Mouse (Mus musculus) c-Kit-negative CD71-positive TER-119-positive erythroid progenitor cells, embryonic 14.5 days (primary cell): ENCODE measurements around the gene Nfkbie.

Experiments used
- DNase-seq: peaks from one replicate; pipeline ENCODE4 v3.0.0-alpha.2; 2013; ENCODE audit warnings: low read depth, low spot score

Nfkbie gene

DNA sequence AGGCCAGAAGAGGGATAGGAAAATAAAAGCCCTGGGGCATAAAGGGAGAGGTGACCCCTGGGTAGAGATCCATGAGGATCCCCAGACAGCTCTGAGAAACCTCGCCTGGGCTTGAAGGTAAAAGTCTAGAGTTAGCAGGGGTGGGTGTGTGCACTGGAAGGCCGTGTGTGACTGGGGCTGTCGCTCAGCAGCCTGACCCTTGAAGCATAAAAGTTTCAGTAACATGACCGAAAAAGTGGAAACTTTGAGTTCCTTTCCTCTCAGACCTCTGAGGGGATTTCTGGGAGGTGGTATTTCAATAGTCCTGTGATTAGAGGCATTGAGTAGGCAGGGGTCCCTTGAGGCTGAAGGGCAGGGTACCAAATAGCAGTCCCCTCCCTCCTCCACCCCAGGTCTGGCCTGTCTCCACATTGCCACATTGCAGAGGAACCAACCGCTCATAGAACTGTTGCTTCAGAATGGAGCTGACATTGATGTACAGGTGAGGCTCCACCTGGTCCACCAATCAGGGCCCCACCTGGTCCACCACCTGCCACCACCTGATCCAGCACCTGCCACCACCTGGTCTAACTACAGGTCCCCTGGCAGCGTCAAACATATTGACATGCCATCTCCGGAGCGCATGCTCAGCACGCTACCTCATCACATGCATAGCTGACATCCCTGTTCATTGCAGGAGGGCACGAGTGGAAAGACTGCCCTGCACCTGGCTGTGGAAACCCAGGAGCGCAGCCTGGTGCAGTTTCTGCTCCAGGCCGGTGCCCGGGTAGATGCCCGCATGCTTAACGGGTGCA, 4.4 kb downstream of the Nfkbie start:
- no peak for DNase-seq

DNA sequence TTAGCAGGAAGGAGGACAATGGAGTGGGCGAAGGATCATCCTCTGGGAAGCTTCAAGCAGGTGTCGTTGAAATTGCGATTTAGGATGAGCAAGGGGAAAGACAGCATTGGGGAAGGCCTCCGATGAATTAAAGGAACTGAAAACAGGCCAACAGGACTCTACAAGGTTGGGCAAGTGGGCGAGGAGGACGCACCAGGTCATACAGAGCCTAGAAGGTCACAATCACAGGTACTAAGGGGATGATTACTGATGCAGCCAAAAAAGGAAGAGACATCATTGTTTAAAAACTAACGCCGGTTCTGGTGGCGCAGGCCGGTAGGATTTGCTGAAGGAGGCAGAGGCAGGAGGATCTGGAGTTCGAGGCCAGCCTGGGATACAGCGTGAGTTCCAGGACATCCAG, 7.7 kb downstream of the Nfkbie start:
- DNase-seq = no peak

DNA sequence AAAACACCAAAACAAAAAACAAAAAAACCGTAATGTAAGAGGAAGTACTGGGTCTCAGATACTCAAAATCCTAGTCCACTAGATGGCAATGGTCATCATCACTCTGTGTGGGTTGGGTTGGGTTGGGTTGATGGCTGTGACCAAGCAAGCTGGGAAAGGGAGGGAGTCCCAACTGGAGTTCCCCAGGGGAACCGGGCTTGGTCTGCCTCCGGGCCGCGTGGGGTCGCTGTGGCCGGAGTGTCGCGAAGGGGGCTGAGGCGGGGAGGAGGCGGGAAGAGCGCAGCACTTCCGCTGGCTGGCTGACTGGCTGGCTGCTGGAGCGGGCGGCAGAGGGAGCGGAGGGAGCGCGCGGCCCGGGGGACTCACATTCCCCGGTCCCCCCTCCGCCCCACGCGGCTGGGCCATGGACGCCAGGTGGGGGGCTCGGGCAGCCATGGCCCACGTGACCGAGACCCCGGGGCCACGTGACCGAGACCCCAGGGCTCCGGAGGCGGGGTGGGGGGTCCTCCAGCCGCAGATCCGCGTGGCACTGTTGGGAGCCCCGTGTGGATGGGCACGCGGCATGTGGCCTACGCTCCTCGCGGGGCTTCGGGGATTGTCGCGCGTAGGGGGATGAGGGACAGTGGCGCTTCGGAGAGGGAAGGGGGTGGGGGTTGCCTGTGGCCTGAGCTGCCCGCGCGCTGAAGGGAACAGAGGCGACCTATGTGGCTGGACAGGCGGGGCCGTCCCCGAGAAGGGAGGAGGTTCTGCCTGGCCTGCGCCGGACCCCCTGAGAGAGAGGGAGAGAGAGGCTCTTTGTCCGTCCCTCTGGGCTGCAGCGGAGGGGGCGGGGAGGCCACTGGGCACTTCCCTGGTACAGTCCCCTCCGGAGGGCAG, 8.4 kb downstream of the Nfkbie start, which contains the start of gene Slc35b2:
Gene Slc35b2 (plus strand): TSS at position 220 of the 876 bp plus-strand sequence.
- no peak for DNase-seq

DNA sequence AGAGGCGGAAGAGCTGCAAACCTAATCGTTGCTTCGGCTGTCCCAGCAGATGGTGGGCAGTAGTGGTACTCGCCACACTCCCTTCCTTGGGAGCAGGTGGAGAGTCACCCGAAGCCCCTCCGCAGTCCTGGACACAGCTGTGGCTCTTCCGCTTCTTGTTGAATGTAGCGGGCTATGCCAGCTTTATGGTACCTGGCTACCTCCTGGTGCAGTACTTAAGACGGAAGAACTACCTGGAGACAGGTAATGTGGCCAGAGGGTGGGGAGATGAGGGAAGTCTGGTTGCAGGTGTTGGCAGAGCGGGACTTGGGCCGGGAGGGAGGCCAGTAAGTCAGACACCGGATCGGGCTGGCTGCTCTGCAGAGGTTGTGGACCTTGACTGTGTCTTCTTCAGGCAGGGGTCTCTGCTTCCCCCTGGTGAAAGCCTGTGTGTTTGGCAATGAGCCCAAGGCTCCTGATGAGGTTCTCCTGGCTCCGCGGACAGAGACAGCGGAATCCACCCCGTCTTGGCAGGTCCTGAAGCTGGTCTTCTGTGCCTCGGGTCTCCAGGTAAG, 9.1 kb downstream of the Nfkbie start:
- no peak for DNase-seq

DNA sequence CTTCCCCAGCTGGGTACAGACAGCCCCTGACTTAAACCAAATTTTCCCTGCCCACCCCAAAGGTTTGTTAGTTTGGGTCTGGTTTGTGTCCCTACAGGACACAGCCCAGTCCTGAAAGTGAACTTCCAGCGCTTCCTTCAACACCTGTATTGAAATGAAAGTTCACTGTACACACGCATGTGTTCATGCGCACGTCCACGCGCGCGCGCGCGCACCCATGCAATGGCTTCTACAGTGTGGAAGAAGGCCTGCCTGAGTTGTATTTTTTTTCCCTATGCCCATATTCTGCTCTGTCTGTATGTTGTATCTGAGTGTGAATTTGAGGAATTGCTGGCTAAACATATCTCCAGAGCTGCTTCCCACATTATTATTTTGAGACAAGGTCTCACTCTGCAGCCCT, 9.6 kb downstream of the Nfkbie start:
- DNase-seq = no peak

DNA sequence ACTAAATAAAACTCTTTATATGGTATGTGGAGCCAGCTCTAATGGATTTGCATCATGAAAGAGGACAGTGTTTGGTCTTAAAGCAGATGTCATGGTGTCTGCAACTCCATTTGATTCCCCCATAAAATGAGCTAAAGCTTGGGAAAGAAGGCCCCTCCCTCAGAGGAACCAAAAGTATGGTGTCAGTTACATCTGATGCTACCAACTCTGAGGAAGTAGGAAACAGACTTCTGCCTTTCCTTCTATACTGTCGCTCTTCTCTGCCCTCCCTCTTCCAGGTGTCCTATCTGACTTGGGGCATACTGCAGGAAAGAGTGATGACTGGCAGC, 10.5 kb downstream of the Nfkbie start:
- no peak for DNase-seq

DNA sequence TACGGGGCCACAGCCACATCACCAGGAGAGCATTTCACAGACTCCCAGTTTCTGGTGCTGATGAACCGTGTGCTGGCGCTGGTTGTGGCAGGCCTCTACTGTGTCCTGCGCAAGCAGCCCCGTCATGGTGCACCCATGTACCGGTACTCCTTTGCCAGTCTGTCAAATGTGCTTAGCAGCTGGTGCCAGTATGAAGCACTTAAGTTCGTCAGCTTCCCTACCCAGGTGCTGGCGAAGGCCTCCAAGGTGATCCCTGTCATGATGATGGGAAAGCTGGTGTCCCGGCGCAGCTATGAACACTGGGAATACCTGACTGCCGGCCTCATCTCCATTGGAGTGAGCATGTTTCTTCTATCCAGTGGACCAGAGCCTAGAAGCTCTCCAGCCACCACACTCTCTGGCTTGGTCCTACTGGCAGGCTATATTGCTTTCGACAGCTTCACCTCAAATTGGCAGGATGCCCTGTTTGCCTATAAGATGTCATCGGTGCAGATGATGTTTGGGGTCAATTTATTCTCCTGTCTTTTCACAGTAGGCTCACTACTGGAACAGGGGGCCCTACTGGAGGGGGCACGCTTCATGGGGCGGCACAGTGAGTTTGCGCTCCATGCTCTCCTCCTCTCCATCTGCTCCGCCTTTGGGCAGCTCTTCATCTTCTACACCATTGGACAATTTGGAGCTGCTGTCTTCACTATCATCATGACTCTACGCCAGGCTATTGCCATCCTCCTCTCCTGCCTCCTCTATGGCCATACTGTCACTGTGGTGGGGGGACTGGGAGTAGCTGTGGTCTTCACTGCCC, 11.1 kb downstream of the Nfkbie start:
- no peak for DNase-seq

DNA sequence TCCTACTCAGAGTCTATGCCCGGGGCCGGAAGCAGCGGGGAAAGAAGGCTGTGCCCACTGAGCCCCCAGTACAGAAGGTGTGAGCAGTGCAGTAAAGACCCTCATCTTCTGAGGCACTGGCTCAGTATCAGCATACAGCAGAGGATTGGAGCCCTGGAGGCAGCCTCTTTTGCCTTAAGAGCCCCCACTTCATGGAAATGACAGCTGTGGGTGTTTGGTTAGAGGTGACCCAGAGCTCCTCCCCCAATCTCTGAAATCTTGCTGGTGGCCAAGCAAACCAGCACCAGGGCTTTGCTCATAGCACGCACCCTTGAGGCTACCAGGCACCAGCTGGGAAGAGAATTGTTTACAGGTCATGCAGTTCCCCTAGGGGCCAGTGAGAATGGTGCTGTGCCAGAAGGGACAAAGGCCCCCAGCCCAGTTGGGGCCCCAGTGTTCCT, 11.7 kb downstream of the Nfkbie start:
- no peak for DNase-seq

DNA sequence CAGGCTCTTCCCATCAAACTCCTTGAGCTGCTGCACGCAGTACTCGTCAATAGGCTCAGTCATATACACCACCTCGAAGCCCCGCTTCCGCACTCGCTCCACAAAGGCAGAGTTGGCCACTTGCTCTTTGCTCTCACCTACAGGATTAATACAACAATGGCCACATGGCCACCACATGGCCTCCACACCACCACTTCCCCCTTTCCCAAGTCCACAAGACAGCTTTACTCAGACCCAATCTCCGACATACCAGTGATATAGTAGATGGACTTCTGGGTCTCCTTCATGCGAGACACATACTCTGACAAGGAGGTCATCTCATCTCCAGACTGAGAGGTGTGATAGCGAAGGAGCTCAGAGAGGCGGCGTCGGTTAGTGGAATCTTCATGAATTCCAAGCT, 13.5 kb downstream of the Nfkbie start:
- DNase-seq = no peak

DNA sequence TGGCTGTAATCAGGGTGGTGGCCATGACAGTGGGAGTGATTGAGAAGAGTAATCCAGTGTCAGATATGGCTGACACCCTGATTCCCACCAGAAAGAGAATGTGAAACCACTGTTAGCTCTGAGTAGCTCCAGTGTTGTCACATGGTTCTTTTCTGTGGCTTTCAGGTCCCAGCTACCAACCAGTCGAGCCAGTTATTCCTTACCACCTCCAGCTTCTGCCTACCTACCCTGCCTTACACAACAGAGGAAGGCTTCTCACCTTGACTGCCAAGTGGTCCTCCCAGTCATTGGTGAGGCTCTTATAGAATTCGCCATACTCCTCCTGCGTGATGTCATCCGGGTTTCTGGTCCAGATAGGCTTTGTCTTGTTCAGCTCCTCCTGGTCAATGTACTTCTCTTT, 14.5 kb downstream of the Nfkbie start:
- no peak for DNase-seq

DNA sequence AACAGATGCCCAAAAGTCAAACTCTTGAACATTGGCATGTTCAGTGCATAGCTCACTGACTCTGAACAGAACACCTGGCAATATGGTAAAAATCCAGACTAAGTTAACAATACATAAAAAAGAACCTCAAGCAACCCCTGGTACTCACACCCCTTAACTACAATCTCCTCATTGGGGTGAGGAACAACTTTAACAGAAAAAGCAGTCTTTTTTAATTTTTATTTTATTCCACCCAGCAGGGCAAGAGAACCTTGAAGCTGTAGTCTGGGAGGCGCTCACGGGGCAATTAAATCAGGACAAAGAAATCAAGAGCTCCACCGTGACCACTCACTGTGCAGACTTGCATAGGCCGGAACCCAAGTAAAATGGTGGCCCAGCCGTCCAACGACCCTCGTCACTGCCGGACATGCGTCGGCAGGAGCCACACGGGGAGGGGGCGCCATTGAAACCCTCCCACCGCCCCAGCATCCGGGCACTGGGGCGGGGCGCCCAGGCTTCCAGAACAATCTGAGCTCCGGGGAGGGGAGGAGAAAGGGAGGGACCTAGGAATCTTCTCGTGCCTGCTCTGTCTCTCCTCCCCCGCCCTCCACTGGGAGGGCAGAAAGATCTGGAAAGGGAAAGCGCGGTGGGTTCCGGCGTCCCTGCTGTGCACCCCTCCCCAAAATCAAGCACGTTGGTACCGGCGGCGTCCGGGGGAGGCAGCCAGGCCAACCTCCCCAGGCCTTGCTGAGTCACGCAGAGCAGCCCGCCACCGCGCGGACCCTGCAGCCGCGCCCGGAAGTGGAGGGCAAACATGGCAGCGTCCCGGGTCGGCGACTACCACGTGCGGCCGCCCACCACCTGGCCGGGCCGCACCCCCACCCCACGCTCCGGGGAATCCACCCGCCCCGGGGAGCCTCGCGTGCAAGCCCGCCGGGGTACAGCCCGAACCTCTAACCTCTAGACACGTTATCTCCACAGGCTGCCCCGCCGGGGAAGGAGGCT, 16.9 kb downstream of the Nfkbie start:
- DNase-seq = no peak

DNA sequence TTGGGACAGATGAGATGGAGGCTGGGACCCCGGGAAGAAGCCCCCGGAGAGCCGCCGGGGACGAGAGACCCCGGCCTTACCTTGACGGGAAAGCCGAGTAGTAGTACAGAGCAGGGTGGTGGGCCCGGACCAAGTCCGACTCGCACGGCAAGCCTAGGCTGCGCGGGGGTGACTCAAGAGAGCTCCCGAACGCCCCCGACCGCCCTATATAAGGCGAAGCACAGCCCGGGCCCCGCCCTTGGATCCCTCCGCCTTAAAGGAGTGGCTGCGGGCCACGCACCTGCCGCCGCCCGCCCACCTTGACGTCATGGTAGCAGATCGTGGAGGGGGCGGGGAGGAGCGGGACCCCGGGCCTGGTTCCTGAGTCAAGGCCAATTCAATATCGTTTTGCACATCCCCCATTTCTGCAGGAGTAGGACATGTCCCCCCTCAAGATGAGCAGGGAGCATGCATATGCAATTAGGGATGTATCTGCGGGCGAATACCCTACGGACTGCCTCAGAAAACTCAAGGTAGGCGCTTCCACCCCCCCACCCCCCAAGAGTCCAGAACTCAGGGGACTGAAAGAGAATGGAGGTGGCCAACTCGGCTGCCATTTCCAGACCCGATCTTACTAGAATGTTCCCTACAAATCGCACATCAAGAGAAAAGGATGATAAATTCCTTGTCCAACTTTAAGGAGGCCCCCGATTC, 17.7 kb downstream of the Nfkbie start, which contains the start of gene Hsp90ab1:
Gene Hsp90ab1 (minus strand): TSS at position 185 of the 693 bp plus-strand sequence.
- peak; percentile 84 for DNase-seq

DNA sequence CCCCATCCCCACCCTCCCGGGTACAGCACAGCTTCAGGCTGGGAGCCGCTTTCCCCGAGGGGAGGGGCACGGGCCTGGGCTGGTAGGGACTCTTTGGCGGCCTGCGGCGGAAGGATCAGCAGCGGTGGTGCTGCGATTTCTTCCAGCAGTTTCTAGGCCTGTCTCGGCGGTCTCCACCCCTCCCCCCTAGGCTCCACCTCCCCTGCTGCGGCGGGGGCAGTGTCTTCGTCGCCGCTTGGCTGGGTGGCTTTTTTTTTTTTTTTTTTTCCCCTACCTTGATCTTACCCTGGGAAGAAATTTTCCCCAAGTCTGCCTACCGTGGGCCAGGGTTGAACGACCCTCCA, 18.2 kb downstream of the Nfkbie start:
- DNase-seq = peak; percentile 75

DNA sequence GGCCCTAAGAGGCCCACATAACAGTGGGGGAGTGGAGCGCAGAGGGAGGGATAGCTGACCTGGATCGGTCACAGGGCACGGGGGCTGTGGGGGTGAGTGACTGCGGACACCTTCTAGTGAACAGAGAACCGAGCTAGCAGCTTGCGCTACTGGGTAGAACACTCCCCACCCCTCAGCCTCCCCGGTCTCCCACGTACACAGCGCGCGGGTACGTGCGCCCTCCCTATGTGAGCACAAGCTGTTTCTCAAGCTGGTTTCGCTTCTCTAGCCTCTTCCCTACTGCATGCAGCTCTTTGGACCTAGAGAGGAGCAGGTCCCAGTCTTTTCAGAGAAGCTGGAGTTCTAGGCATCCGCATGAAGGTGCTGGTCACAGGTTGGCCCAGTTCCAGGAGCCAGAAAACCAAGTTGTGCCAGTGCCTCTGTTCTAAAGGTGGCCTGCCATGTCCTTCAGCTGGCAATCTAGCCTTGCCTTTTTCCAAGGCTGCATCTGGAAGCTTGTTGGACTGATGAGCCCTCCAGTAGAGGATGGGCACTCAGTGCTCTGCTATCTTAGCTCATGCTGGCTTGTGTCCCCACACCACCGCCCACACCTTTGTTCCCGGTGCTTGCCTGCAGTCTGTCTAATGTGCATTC, 18.7 kb downstream of the Nfkbie start:
- DNase-seq = no peak

DNA sequence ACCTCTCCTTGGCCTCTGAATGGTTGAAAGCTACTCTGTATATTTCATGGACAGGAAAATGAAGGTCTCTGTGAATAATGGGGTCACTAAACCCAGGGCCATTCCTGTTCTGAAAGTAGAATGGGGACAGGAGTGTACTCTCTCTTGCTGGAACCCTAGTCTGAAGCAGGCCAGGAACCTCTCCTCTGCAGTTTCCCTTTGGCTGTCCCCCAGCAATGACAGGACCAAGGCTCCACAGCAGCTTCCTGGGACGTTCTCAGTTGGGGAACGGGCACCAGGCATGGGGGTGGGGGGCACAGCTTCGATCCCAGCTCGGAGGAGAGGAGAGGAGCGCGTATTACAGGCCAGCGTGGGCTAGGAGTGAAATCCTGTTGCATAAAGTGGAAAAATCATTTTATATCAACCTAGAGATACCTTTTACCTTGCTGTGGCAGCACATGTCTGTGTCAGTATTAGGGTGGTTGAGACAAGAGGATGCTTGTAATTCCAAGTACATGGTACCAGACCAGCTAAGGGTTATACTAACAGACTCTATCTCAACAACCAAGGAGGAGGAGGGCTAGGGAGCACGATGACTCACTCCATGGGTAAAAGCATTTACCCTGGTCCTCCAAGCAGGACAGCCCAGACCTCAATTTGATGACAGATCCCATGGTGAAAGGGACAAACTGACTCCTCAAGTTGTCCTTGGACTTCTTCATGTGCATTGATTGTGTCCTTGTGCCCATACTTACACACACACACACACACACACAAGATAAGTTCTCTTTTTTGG, 19.8 kb downstream of the Nfkbie start:
- DNase-seq = no peak

DNA sequence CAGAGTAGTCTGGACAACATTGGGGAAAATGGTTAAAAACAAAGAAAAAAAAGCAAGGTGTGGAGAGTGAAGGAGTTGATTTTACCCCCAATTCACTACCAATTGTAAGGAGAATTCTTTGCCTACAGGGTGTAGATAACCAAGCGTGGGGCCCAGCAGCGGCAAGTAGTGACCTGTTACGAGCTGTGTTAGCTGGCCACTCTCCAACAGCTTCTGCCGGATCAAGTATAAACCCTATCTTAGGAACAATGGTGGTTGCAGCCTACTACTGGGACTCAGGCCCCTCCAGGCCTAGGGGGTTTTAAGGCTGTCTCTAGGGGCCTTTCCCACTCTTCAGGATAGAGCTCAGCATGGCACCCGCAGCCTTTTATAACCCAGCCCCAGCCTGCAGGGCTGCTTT, 22.7 kb downstream of the Nfkbie start:
- DNase-seq = no peak

DNA sequence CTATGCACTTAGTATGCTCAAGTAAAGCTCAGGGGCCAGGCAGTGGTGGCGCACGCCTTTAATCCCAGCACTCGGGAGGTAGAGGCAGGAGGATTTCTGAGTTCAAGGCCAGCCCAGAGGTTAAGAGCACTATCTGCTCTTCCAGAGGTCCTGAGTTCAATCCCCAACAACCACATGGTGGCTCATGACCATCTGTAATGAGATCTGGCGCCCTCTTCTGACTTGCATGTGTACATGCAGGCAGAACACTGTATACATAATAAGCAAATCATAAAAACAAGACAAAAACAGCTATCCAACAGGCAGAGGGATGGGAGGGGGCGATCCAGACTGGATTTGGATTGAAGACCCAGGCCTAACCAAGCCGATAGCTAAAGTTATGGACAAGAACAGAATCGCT, 23.3 kb downstream of the Nfkbie start:
- DNase-seq = no peak

DNA sequence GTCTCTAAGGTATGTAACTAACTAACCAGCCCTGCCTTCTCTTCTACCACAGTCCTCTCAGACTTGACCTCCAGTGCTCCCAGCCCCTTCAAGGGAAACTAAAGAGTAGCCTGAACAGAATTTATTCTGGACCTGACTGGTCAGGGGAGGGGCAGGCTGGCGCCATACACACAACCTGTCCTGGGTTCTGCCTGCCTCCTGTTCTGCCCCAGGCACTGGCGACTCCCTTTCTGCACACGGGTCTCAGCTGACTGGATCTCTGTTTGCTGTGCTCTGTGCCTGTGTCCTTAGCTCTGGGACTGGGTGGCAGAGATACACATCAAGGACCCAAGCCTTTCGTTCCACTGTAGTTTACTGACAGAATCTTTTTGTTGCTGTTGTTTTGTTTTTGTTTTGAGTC, 24.1 kb downstream of the Nfkbie start:
- no peak for DNase-seq
